21 mouse cellular contexts compared by ENCODE assay signal in the genomic region with DNA sequence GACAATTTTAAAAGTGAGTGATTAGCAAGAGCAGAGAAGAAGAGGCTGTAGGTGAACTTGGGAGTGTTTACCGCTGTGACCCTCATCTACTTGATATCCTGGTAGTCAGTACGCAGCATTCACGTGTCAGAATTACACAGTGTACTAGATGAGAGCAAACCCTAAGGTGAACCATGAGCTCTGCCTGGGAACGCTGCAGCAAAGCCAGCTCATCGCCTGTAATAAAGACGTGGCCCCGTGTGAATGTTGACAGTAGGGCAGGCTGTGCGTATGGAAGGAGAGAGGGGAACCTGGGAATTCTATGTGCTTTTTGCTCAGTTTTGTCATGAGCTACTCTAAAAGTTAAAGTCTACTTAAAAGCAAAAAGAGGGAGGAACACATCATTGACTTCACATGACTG. TPM values are rescaled to one million over a fixed set of nuclear protein-coding genes. Genes with fewer than 3 reads are reported as not detected.
A peak's percentile ranks its signal among the peaks of the same experiment; 100 is the strongest.
DNase-seq lines count a peak whose midpoint lies in the region; TF ChIP-seq lines count a peak whose summit lies in the region.
"Had no signal": no experiment of that assay in that cellular context is flagged by ENCODE, and none has a peak within 500 bp of the region (broad histone marks: within the 10 kb centered on the region; RNA-seq: fewer than 3 reads in every experiment).

No protein-coding gene starts in this region.

- TF ChIP-seq POLR2A in heart, adult 2 months (IDR thresholded peaks at IDR 0.05; ENCODE audit: insufficient read depth, low read depth, low read length), result no peak

- no peak overlapping the region for H3K4me3 ChIP-seq in heart, adult 2 months
- no peak overlapping the region for H3K4me3 ChIP-seq in heart, embryonic 10.5 days

- no peaks in the 10 kb centered on the region for H3K27me3 ChIP-seq in heart, adult 2 months (ENCODE audit: control insufficient read depth, insufficient read depth, low read length)
- H3K27me3 ChIP-seq in heart, embryonic 10.5 days (ENCODE audit: insufficient read depth, poor library complexity, severe bottlenecking), result no peaks in the 10 kb centered on the region

- no peaks in the 10 kb centered on the region for H3K4me1 ChIP-seq in heart, adult 2 months (ENCODE audit: control insufficient read depth, insufficient read depth, low read length)
- no peaks in the 10 kb centered on the region for H3K4me1 ChIP-seq in heart, embryonic 10.5 days

- 80% methylated on average over 8 of the region's 8 CpGs for WGBS in heart, adult 2 months
- 79% methylated on average over 8 of the region's 8 CpGs for WGBS in heart, embryonic 10.5 days

- H3K27ac ChIP-seq in heart, adult 2 months, result no peak overlapping the region
- no peak overlapping the region for H3K27ac ChIP-seq in heart, embryonic 10.5 days

- no peaks in the 10 kb centered on the region for H3K36me3 ChIP-seq in heart, adult 2 months (ENCODE audit: control insufficient read depth, insufficient read depth, low read length)
- H3K36me3 ChIP-seq in heart, embryonic 10.5 days, result no peaks in the 10 kb centered on the region
- H3K36me3 ChIP-seq: G1E had no signal

- DNase-seq in heart, adult 11 months, result peak; percentile 79
- no peak for DNase-seq in heart, adult 2 months
- peak; percentile 53 for DNase-seq in heart, embryonic 10.5 days (ENCODE audit: low spot score)
- DNase-seq in heart, postnatal 4 days, result no peak
- DNase-seq: adrenal gland, adult 2 months; adrenal gland, adult 8-10 months; adrenal gland, postnatal 10 days; adrenal gland, postnatal 14 days; adrenal gland, postnatal 25 days; adrenal gland, postnatal 36 days; B cell, adult 2 months; cerebellum, adult 11 months; cerebellum, adult 11-12 months; cerebellum, adult 18-20 months had no signal

- H3K79me2 ChIP-seq in heart, adult 2 months (replicated peaks; ENCODE audit: control insufficient read depth, insufficient read depth, low read length), result no peaks in the 10 kb centered on the region

- no peak overlapping the region for H3K9ac ChIP-seq in heart, adult 2 months (ENCODE audit: low read depth, low read length)

- no peak for TF ChIP-seq CTCF in heart, adult 2 months (IDR thresholded peaks at IDR 0.05)

- no peak for TF ChIP-seq EP300 in heart, adult 2 months (IDR thresholded peaks at IDR 0.05; ENCODE audit: insufficient read depth, low read depth, low read length)

- intact Hi-C loops in heart, adult 2 months (cut with DNase I), result no loop called here

- no peaks in the 10 kb centered on the region for H3K9me3 ChIP-seq in heart, embryonic 10.5 days
- H3K9me3 ChIP-seq: G1E had no signal

RNA-seq across cellular contexts. Expression of gene Tmem215, which starts 19.8 kb away (rescaled TPM):
- total RNA-seq in heart, adult 2 months (2021), result under 1 TPM in 1 of 2 experiments, not detected in 1; 0.14 TPM
- 0.12 and 0.38 TPM in 2 replicates for polyA plus RNA-seq in heart, adult 2 months (2012; rRNA removed)
- polyA plus RNA-seq in heart, embryonic 10.5 days (2016; fragmentation: Nextera tagmentation; extraction: Ambion mirVana), result 0.18 and 0.23 TPM in 2 replicates
- under 1 TPM; 0.14 to 0.24 TPM for total RNA-seq in heart, postnatal 4 days (2021)
- total RNA-seq: adrenal gland, adult 18-20 months; adrenal gland, adult 2 months; adrenal gland, adult 8-10 months; adrenal gland, postnatal 25 days; adrenal gland, postnatal 36 days; CH12.LX; MEL had no signal
- polyA plus RNA-seq: activated CD4-positive, CD25-positive, alpha-beta regulatory T cell, adult 4 months; C2C12; G1E; Patski had no signal

Comparison
In these comparisons a context has a peak if more than half of its experiments do, and no peak if none do; other contexts are left out.
1. DNase-seq: peak in heart, adult 11 months (single experiment) and heart, embryonic 10.5 days (single experiment); none in heart, adult 2 months (0 of 2) and heart, postnatal 4 days (single experiment).